Mouse (Mus musculus) thymus, adult 2 months (tissue): ENCODE measurements around the gene Aunip.

Experiments used
- CTCF ChIP-seq: fragments of 200-500 bp; IDR thresholded peaks from 2 replicates; pipeline ENCODE4 v1.5.1; 2012; ENCODE audit warnings: mild to moderate bottlenecking, control low read depth, low read length, moderate library complexity, borderline replicate concordance; ENCODE audit not compliant: control insufficient read depth, poor library complexity, insufficient read depth; ENCODE audit errors: extremely low read depth
- POLR2A ChIP-seq: fragments of 200-500 bp; IDR thresholded peaks from 2 replicates; pipeline ENCODE4 v1.6.1; 2012; ENCODE audit warnings: mild to moderate bottlenecking, low read length, control low read depth, moderate library complexity; ENCODE audit not compliant: control insufficient read depth, poor library complexity, insufficient read depth; ENCODE audit errors: extremely low read depth

DNA sequence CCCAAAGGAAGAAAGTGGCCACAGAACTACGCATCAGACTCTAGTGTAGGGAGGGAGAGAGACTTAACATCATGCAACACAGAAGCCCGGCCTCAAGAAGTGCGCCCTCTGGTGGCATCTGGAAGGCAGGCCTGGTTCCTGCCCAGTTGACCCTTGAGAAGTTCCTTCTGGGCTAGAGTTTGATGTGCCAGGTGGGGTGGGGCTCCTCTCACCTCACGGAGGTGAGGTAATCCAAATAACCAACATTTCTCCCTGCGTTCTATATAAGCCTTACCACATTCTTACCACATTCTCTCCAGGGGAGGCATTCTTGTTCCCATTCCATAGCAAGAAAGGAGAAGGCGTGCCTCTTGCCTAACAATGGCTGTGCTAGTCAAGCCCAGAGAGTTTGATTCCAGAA, 29.9 kb upstream of the Aunip start:
- TF ChIP-seq CTCF (peak; percentile 93), POLR2A (no peak)
